In genomic region chr2:4792554-4792953, GRCm38 (mm10) we compare ENCODE assay signal across 22 mouse cellular contexts.
DNase-seq lines count a peak whose midpoint lies in the region; ATAC-seq and TF ChIP-seq lines count a peak whose summit lies in the region.
"Had no signal": no experiment of that assay in that cellular context is flagged by ENCODE, and none has a peak within 500 bp of the region (broad histone marks: within the 10 kb centered on the region; RNA-seq: fewer than 3 reads in every experiment).

No protein-coding gene starts in this region.

- peak; percentile 27 for DNase-seq in heart, adult 11 months
- DNase-seq in lung, postnatal 0 days (ENCODE audit: low spot score): peak; percentile 56
- DNase-seq in lung, postnatal 25 days (ENCODE audit: low spot score): no peak
- DNase-seq in lung, postnatal 10 days: peak; percentile 7
- DNase-seq in lung, postnatal 14 days: no peak
- DNase-seq in lung, postnatal 36 days: peak; percentile 15
- no peak for DNase-seq in lung, adult 2 months
- DNase-seq: adrenal gland, adult 2 months; adrenal gland, adult 8-10 months; adrenal gland, postnatal 10 days; adrenal gland, postnatal 14 days; adrenal gland, postnatal 25 days; adrenal gland, postnatal 36 days; B cell, adult 2 months; cerebellum, adult 11 months; cerebellum, adult 11-12 months had no signal

- H3K4me3 ChIP-seq in heart, embryonic 11.5 days (ENCODE audit: low read depth, low read length): no peak overlapping the region
- no peak overlapping the region for H3K4me3 ChIP-seq in lung, postnatal 0 days (ENCODE audit: low read depth, low read length)
- H3K4me3 ChIP-seq in lung, adult 2 months (replicated peaks; ENCODE audit: extremely low read depth, low read depth, low read length): no peak overlapping the region

- no peak for TF ChIP-seq EP300 in lung, postnatal 0 days (IDR thresholded peaks at IDR 0.05)

- H3K4me1 ChIP-seq in heart, embryonic 11.5 days (ENCODE audit: control insufficient read depth, insufficient read depth, low read length): no peaks in the 10 kb centered on the region
- H3K4me1 ChIP-seq in lung, postnatal 0 days (ENCODE audit: insufficient read depth, low read depth, low read length): no peaks in the 10 kb centered on the region
- H3K4me1 ChIP-seq in lung, adult 2 months (ENCODE audit: control insufficient read depth, insufficient read depth, low read length): no peaks in the 10 kb centered on the region

- ATAC-seq in heart, embryonic 11.5 days (replicated peaks; ENCODE audit: insufficient number of reproducible peaks, low FRiP score, low TSS enrichment): no peak
- peak; percentile 60 for ATAC-seq in lung, postnatal 0 days
- ATAC-seq: activated CD4-positive, CD25-positive, alpha-beta regulatory T cell, adult 4 months; CD4-positive, CD25-positive, alpha-beta regulatory T cell, adult 4 months; Patski had no signal

- H3K4me2 ChIP-seq in heart, embryonic 11.5 days: no peak overlapping the region
- H3K4me2 ChIP-seq in lung, postnatal 0 days (replicated peaks; ENCODE audit: low read depth, low read length): no peak overlapping the region

- no peak overlapping the region for H3K9ac ChIP-seq in heart, embryonic 11.5 days (ENCODE audit: low read depth, low read length)
- no peak overlapping the region for H3K9ac ChIP-seq in lung, postnatal 0 days (replicated peaks; ENCODE audit: low read depth)

- WGBS in heart, embryonic 11.5 days (ENCODE audit: insufficient replicate concordance): 84% methylated on average over 4 of the region's 4 CpGs
- WGBS in lung, postnatal 0 days: 76% methylated on average over 4 of the region's 4 CpGs
- 78% methylated on average over 4 of the region's 4 CpGs for WGBS in lung, adult 2 months

- no peaks in the 10 kb centered on the region for H3K9me3 ChIP-seq in heart, embryonic 11.5 days (replicated peaks; ENCODE audit: control insufficient read depth, low read length)
- no peaks in the 10 kb centered on the region for H3K9me3 ChIP-seq in lung, postnatal 0 days (ENCODE audit: low read length)
- H3K9me3 ChIP-seq: G1E had no signal

- TF ChIP-seq POLR2A in lung, adult 2 months (IDR thresholded peaks at IDR 0.05; ENCODE audit: borderline replicate concordance, extremely low read depth, low read depth, low read length): no peak

- H3K27me3 ChIP-seq in heart, embryonic 11.5 days (ENCODE audit: control insufficient read depth, insufficient read depth, low read length): no peaks in the 10 kb centered on the region
- no peaks in the 10 kb centered on the region for H3K27me3 ChIP-seq in lung, postnatal 0 days (replicated peaks; ENCODE audit: insufficient read depth, low read length)
- H3K27me3 ChIP-seq: CH12.LX, Patski had no signal

- H3K36me3 ChIP-seq in heart, embryonic 11.5 days (ENCODE audit: control insufficient read depth, insufficient read depth, low read length): no peaks in the 10 kb centered on the region
- no peaks in the 10 kb centered on the region for H3K36me3 ChIP-seq in lung, postnatal 0 days (ENCODE audit: insufficient read depth, low read length)
- H3K36me3 ChIP-seq: G1E had no signal

- H3K27ac ChIP-seq in heart, embryonic 11.5 days (ENCODE audit: low read depth, low read length): no peak overlapping the region
- H3K27ac ChIP-seq in lung, postnatal 0 days (ENCODE audit: low read length): no peak overlapping the region

- no peak for TF ChIP-seq CTCF in lung, postnatal 0 days (IDR thresholded peaks at IDR 0.05)
- no peak for TF ChIP-seq CTCF in lung, adult 2 months (IDR thresholded peaks at IDR 0.05; ENCODE audit: insufficient read depth, low read length)

Comparison
In these comparisons a context has a peak if more than half of its experiments do, and no peak if none do; other contexts are left out.
1. DNase-seq: peak in heart, adult 11 months (single experiment), lung, postnatal 0 days (single experiment), lung, postnatal 10 days (single experiment) and lung, postnatal 36 days (single experiment); none in lung, postnatal 25 days (single experiment), lung, postnatal 14 days (single experiment) and lung, adult 2 months (single experiment).